Mouse (Mus musculus): Measurements from ENCODE around the gene Syn3. TPM values are rescaled to one million over a fixed set of nuclear protein-coding genes. Genes with fewer than 3 reads are reported as not detected.
"Not testable (repeated sequence)": the region's sequence is repeated elsewhere in the genome, so short reads cannot be mapped to it uniquely, and the experiment has no call there.

The Syn3 gene
- total RNA-seq, 2 experiments from 2014 or later = 28.1 to 34.6 TPM

DNA sequence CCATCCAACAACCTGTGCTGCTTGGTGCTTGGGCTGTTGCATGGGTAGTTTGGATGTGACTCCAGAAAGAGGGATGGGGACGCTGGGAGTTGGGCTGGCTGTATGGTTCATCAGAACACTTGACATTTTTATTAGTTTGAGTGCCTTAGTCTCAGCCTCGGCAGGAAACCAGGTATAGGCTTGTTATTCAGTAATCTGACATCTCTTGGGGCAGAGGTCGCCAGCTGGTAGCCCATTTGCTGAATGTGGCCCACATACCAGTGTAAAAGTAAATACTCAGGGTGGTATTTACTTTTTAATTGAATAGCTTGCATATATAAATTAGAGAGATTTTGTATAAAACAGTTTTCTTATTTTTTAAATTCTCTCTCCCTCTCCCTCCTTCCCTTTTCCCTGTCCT lies 343.4 kb downstream of the Syn3 start:
- DNase-seq (ENCODE audit: low spot score in 2 of 2) = no peak
- intact Hi-C loops (cut with DNase I) = no loop called here

DNA sequence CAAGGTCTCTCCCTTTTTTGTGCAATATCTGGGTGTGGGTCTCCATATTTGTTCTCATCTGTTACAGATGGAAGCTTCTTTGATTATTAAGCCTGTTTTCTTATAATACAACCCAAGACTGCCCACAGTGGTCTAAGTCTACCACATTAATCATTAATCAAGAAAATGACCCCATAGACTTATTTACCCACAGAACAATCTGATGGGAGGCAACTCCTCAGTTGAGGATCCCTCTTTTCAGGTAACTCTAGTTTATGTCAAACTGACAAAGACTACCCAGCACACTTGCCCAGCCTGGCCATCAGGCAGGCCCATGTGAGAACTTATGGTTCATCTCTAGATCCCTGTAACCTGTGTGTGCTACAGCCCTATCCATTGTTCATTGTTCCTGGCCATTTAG lies 345.5 kb downstream of the Syn3 start:
- no peak for DNase-seq (ENCODE audit: low spot score in 2 of 2)
- intact Hi-C loops (cut with DNase I) = no loop called here

- intact Hi-C loops (cut with DNase I) = no loop called here
- no peak for DNase-seq (ENCODE audit: low spot score in 2 of 2)
These were observed 347.3 kb downstream of the Syn3 start for GRCm38 (mm10) chr10:86151357-86151756.

DNA sequence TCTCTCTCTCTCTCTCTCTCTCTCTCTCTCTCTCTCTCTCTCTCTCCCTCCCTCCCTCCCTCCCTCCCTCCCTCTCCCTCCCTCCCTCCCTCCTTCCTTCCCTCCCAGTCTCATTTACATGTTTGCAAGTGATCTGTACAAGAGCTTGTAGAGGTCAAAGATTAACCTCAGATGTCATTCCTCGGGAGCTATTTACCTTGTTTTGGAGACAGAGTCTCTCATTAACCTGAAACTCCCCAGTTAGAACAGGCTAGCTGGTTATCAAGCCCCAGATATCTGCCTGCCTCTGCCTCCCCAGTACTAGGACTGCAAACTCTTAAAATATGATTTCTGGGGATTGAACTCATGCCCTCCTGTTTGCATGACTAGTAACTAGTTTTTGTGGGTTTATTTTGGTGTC lies 348.6 kb downstream of the Syn3 start:
- intact Hi-C loops (cut with DNase I) = no loop called here
- DNase-seq (ENCODE audit: low spot score in 2 of 2) = no peak

- intact Hi-C loops (cut with DNase I) = no loop called here
- no peak for DNase-seq (ENCODE audit: low spot score in 2 of 2)
These were observed 349.5 kb downstream of the Syn3 start for GRCm38 (mm10) chr10:86149029-86149818.

DNA sequence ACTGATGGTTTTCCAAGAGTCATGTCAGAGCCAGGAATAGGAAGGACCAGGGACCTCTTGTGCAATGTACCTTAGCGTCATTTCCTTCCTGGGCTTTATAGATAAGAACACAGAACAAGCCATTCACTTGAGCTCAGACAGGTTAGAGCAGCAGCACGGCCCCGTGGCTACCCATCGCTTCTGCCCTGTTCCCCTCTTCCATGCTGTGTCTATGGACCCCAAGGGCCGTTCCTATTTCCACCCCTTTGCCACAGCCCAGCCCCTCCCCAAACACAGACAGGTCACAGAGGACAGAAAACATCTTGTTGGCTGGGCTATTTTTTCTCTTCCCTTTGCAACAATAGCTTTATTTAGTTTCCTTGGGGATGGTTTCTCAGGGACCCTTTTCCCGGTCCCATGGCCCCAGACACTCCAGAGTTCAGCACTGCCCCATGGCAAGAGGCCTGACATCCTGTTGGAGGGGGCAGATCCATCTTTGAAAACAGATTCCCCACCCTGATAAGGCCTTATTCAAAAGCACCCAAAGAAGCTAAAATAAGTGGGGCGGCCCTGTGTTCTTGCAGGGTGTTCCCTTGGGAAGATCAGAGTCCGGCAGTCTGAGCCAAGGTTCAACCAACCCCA lies 359.5 kb downstream of the Syn3 start:
- intact Hi-C loops (cut with DNase I) = no loop called here
- DNase-seq (ENCODE audit: low spot score in 2 of 2) = no peak

DNA sequence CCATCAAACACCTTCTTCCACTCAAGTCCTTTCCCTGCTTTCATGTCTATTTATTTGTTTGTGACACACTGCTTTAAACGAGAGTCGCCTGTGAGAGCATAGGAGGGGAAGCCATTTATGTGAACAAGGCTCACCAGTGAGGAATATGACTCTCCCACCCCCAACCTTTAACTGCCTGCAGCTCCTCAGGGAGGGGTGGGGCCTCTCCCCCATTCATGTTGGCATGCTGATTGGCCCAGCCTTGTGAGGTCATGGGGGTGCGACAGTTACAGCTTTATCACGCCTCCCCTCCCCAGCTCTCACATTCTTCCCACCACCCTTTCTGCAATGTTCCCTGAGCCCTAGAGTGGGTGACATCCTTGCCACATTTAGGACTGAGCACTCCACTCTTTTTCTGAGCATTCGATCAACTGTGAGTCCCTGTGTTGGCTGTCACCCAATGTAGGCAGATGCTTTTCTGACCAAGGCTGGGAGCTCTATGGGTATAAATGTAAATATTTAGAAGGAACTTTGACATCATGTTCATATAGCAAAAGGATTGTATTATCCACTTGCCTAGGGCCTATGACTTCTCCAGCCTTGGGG lies 361.0 kb downstream of the Syn3 start:
- intact Hi-C loops (cut with DNase I) = no loop called here
- no peak for DNase-seq (ENCODE audit: low spot score in 2 of 2)

DNA sequence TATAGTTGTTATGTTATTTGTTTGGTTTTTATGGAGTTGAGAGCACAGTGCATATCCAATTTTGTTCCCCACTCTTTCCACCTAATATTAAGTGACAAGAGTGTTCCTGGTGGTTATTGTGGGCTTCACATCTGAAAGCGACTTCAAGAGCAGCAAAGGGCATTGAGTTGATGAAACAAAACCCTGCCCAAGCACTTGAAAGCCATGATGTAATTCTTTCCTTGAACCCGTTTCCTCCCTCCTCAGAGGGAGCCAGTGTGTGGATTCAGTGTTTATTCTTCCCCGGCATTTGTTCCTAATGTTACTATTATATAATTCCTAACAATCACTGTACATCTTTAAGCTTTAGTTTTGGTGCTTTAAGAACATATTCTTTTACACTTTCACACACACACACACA lies 361.6 kb downstream of the Syn3 start:
- intact Hi-C loops (cut with DNase I) = no loop called here

GRCm38 (mm10) chr10:86136249-86136648 lies 362.4 kb downstream of the Syn3 start:
- DNase-seq (ENCODE audit: low spot score in 2 of 2) = no peak
- intact Hi-C loops (cut with DNase I) = no loop called here

More for the DNA sequence above, 361.6 kb downstream of the Syn3 start:
- no peak for DNase-seq (ENCODE audit: low spot score in 2 of 2)

GRCm38 (mm10) chr10:86134848-86135247 lies 363.8 kb downstream of the Syn3 start:
- no peak for DNase-seq (ENCODE audit: low spot score in 2 of 2)
- intact Hi-C loops (cut with DNase I) = no loop called here

DNA sequence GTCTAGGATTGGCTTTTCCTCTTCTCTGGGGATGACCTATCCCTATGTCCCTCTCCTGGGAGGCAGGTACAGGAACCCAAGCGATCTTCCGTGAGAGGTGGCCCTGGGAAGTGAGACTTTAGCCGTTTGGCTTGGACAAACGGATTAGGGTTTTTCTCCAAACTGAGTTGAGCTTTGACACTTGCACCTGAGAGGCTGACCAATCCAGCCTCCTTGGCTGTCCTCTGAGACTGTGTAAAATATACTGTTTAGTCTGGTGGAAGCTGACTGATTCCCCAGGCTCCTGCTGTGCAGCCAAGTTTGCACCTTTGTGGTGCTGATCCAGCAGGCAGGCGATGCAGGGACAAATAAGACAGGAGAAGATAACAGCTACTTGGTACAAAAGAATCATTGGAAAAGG lies 364.4 kb downstream of the Syn3 start:
- DNase-seq (ENCODE audit: low spot score in 2 of 2) = no peak
- intact Hi-C loops (cut with DNase I) = no loop called here

GRCm38 (mm10) chr10:86132420-86132956 lies 366.2 kb downstream of the Syn3 start:
- intact Hi-C loops (cut with DNase I) = no loop called here
- DNase-seq (ENCODE audit: low spot score in 2 of 2) = no peak

DNA sequence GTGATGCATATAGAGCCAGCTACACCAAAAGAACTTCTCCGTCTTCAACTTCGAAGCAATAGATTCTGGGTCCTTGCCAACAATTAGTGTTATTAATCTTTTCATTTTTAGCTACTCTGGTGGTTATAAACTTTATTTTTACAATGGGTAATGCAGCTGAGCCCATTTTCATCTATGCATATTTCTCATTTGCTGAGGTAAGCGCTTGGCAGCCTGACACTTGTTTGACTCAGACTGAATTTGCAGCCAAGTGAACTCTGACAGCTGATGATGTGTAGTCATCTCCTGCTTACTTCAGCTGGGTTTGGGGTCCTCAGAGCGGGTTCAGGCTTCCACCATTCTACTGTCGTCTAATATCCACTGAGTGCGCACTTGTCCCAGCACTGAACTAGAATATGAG lies 369.6 kb downstream of the Syn3 start:
- no peak for DNase-seq (ENCODE audit: low spot score in 2 of 2)
- intact Hi-C loops (cut with DNase I) = no loop called here

GRCm38 (mm10) chr10:86126478-86126877 lies 372.2 kb downstream of the Syn3 start:
- intact Hi-C loops (cut with DNase I) = no loop called here
- no peak for DNase-seq (ENCODE audit: low spot score in 2 of 2)

GRCm38 (mm10) chr10:86125421-86125820 lies 373.3 kb downstream of the Syn3 start:
- intact Hi-C loops (cut with DNase I) = no loop called here

DNA sequence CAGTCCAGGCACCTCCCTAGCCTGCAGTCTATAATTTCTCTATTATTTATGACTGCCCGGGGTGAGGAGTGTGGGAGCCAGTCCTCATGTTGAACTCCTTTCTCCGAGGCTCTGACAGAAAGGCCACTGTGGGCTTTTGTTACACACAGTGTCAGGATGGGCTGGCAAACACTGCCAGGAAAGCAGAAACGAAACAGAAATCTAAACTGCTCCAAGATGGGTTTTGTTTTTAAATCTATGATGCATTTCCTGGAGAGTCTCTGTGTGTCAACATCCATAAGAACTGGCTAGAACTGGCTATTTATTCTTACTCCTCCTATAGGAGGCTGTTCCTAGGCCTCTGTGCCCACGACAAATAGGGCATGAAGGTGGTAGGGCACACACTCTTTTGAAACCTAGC lies 374.6 kb downstream of the Syn3 start:
- intact Hi-C loops (cut with DNase I) = no loop called here
- no peak for DNase-seq (ENCODE audit: low spot score in 2 of 2)

More at GRCm38 (mm10) chr10:86125421-86125820, 373.3 kb downstream of the Syn3 start:
- no peak for DNase-seq (ENCODE audit: low spot score in 2 of 2)

DNA sequence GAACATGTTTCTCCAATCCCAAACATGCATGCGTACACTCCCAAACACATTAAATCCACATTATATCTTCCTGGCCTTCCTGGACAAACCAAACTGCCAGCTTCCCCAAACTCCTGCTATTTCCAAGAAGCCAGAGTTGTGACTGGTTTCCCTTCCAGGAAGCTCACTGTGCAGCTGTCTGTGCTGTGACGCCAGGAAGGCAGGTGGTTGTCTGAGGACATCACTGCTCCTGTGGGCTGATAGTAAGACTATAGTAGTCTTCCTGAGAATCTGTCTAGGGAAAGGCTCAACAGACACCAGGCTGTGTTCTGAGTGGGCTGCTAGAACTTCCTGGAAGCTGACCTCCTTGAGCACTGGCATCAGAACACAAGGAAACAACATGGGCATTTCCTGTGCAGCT lies 375.5 kb downstream of the Syn3 start:
- intact Hi-C loops (cut with DNase I) = no loop called here
- DNase-seq (ENCODE audit: low spot score in 2 of 2) = no peak

DNA sequence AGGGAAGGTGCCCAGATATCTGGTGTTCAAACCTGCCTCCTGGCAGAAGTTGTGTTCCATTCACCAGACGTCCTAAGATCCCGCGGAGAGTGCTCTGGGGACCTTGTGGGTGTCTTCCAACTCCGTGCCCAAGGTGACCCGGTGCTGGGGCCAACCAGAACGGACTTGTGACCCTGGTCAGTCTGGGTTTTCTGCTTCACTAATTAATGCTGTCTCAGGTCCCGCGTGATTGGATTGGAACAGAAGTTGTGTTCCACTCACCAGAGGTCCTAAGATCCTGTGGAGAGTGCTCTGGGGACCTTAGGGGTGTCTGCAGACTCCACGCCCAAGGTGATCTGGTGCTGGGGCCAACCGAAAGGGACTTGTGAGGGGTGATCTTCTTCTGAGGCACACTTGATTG lies 376.2 kb downstream of the Syn3 start:
- DNase-seq (ENCODE audit: low spot score in 2 of 2); intact Hi-C loops (cut with DNase I): not testable (repeated sequence)

- intact Hi-C loops (cut with DNase I) = no loop called here
- no peak for DNase-seq (ENCODE audit: low spot score in 2 of 2)
These were observed 382.4 kb downstream of the Syn3 start for GRCm38 (mm10) chr10:86116268-86116667.

DNA sequence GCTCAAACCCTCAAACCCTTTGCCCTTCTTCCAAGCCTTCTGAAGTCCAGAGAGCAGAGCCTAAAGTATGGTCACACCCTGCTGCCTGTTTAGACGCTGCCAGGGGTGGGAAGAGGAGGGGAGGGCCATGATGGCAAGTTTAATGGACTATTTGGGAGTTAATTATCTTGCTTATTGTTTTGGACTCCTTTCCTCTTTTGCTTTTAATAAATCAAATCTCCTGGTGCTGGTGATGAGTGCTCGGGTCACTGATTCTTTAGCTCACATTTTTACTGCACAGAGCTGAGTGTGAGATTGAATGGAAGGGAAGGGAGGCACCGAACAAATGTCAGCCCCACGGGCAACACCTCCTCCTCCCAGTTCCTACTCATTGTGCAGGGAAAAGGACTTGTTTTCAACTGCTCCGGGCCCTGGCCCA lies 384.3 kb downstream of the Syn3 start:
- intact Hi-C loops (cut with DNase I) = no loop called here
- no peak for DNase-seq (ENCODE audit: low spot score in 2 of 2)

- DNase-seq (ENCODE audit: low spot score in 2 of 2) = no peak
- intact Hi-C loops (cut with DNase I) = no loop called here
These were observed 389.9 kb downstream of the Syn3 start for GRCm38 (mm10) chr10:86108797-86109196.

Data from left cerebral cortex, postnatal 36 days (tissue).